Comparison of ENCODE assay signal across 25 mouse cellular contexts in genomic region chr7:141155362-141155761, GRCm38 (mm10). TPM values are rescaled to one million over a fixed set of nuclear protein-coding genes. Genes with fewer than 3 reads are reported as not detected.
"Had no signal": no experiment of that assay in that cellular context is flagged by ENCODE, and none has a peak within 500 bp of the region (broad histone marks: within the 10 kb centered on the region; RNA-seq: fewer than 3 reads in every experiment).

No protein-coding gene starts in this region.

- H3K4me2 ChIP-seq: limb, embryonic 13.5 days; lung, embryonic 15.5 days; midbrain, embryonic 12.5 days; midbrain, embryonic 15.5 days; neural tube, embryonic 12.5 days; neural tube, embryonic 15.5 days had no signal

- H3K27ac ChIP-seq: kidney, postnatal 0 days; limb, embryonic 13.5 days; liver, embryonic 14.5 days; lung, embryonic 15.5 days; macrophage; midbrain, embryonic 12.5 days; midbrain, embryonic 15.5 days; neural tube, embryonic 12.5 days; neural tube, embryonic 15.5 days; stomach, postnatal 0 days had no signal

- H3K4me1 ChIP-seq: limb, embryonic 13.5 days; lung, embryonic 15.5 days; midbrain, embryonic 12.5 days; midbrain, embryonic 15.5 days; neural tube, embryonic 12.5 days; neural tube, embryonic 15.5 days had no signal

- H3K9ac ChIP-seq: limb, embryonic 13.5 days; liver, embryonic 14.5 days; lung, embryonic 15.5 days; midbrain, embryonic 12.5 days; midbrain, embryonic 15.5 days; neural tube, embryonic 12.5 days; neural tube, embryonic 15.5 days had no signal

- H3K9me3 ChIP-seq: limb, embryonic 13.5 days; lung, embryonic 15.5 days; midbrain, embryonic 12.5 days; midbrain, embryonic 15.5 days; neural tube, embryonic 12.5 days; neural tube, embryonic 15.5 days had no signal

- H3K4me3 ChIP-seq: limb, embryonic 13.5 days; lung, embryonic 15.5 days; midbrain, embryonic 12.5 days; midbrain, embryonic 15.5 days; neural tube, embryonic 12.5 days; neural tube, embryonic 15.5 days had no signal

- DNase-seq: kidney, adult 2 months; kidney, postnatal 4 days; left cerebral cortex, postnatal 4 days; lung, adult 18-20 months; right cerebral cortex, adult 18-20 months; right cerebral cortex, postnatal 14 days; right cerebral cortex, postnatal 4 days; thymus, adult 18-20 months; thymus, postnatal 36 days had no signal

- H3K27me3 ChIP-seq: limb, embryonic 13.5 days; lung, embryonic 15.5 days; midbrain, embryonic 12.5 days; midbrain, embryonic 15.5 days; neural tube, embryonic 12.5 days; neural tube, embryonic 15.5 days had no signal

- ATAC-seq: midbrain, embryonic 15.5 days had no signal

RNA-seq across cellular contexts. Expression of gene Ano9, which starts 37.8 kb away (rescaled TPM):
- total RNA-seq: layer of hippocampus, adult 18-20 months; layer of hippocampus, postnatal 14 days; left cerebral cortex, adult 8-10 months; left cerebral cortex, postnatal 14 days; left cerebral cortex, postnatal 4 days; liver, adult 2 months; megakaryocyte, adult 5-6 weeks had no signal
- polyA plus RNA-seq: macrophage; midbrain, embryonic 12.5 days; neural tube, embryonic 12.5 days had no signal
